Mouse (Mus musculus) liver, embryonic 14.5 days (tissue): Measurements from ENCODE around the gene Magi3.

Source experiments
- CTCF ChIP-seq: IDR thresholded peaks from 2 replicates; pipeline ENCODE4 v1.5.1; 2016; ENCODE audit warnings: antibody characterized with exemption, low read depth, control low read depth
- EP300 ChIP-seq: IDR thresholded peaks from 2 replicates; pipeline ENCODE4 v1.6.1; 2016; ENCODE audit warnings: antibody characterized with exemption, low read depth

- no peak for TF ChIP-seq EP300
- no peak for TF ChIP-seq CTCF
These were observed 19.2 kb upstream of the Magi3 start for GRCm38 (mm10) chr3:104239376-104239775.
